Mouse (Mus musculus) forebrain, embryonic 11.5 days (tissue): ENCODE measurements around the gene Slc6a13. TPM values are rescaled to one million over a fixed set of nuclear protein-coding genes. Genes with fewer than 3 reads are reported as not detected.

Source experiments
- ATAC-seq: fragments of 200-750 bp; cut with Nextera tagmentation; replicated peaks from 2 replicates; pipeline ENCODE4 v1.8.0; 2017; ENCODE audit warnings: moderate TSS enrichment; ENCODE audit not compliant: low FRiP score
- DNase-seq: peaks from one replicate; pipeline ENCODE4 v3.0.0-alpha.2; 2017; ENCODE audit warnings: low spot score
- H3K27ac ChIP-seq: fragments of 300-500 bp; sonication (generic); 2 replicates; pipeline ENCODE4 v1.5.1; 2014; ENCODE audit warnings: low read depth, low read length
- H3K27me3 ChIP-seq: fragments of 300-500 bp; sonication (generic); 2 replicates; pipeline ENCODE4 v1.6.1; 2014; ENCODE audit warnings: mild to moderate bottlenecking, low read length, mixed read lengths; ENCODE audit not compliant: control insufficient read depth, insufficient read depth
- H3K36me3 ChIP-seq: fragments of 300-500 bp; sonication (generic); 2 replicates; pipeline ENCODE4 v1.6.1; 2014; ENCODE audit warnings: mild to moderate bottlenecking, low read length, moderate library complexity, mixed read lengths; ENCODE audit not compliant: control insufficient read depth, insufficient read depth
- H3K4me1 ChIP-seq: fragments of 300-500 bp; sonication (generic); replicated peaks from 2 replicates; pipeline ENCODE4 v1.6.1; 2014; ENCODE audit warnings: low read length, mixed read lengths; ENCODE audit not compliant: control insufficient read depth, insufficient read depth
- H3K4me2 ChIP-seq: fragments of 300-500 bp; sonication (generic); 2 replicates; pipeline ENCODE4 v1.6.1; 2014; ENCODE audit warnings: low read depth, mild to moderate bottlenecking, low read length, moderate library complexity, mixed read lengths; ENCODE audit not compliant: severe bottlenecking
- H3K4me3 ChIP-seq: fragments of 300-500 bp; sonication (generic); 2 replicates; pipeline ENCODE4 v1.5.1; 2014; ENCODE audit warnings: low read depth, low read length
- H3K9ac ChIP-seq: fragments of 300-500 bp; sonication (generic); 2 replicates; pipeline ENCODE4 v1.6.1; 2014; ENCODE audit warnings: low read length
- H3K9me3 ChIP-seq: fragments of 300-500 bp; sonication (generic); 2 replicates; pipeline ENCODE4 v1.6.1; 2016; ENCODE audit warnings: low read length, mixed read lengths; ENCODE audit not compliant: control insufficient read depth
- WGBS: fragments of 180-500 bp; shearing (Covaris S2); extraction: QIAGEN DNeasy Blood & Tissue Kit; methylation state at CpG from one replicate; pipeline ENCODE4 v1.1.7; 2014; 5-methylcytosine and 5-hydroxymethylcytosine counted together
- polyA plus RNA-seq: library from polyadenylated mRNA; unstranded; fragments of >200 nt; fragmentation: Nextera tagmentation; extraction: Ambion mirVana; gene quantifications from 2 replicates; pipeline ENCODE4 v1.2.1, GENCODE M21; 2014

The Slc6a13 gene
- polyA plus RNA-seq, 1 experiment from 2014 or later: 1.2 TPM

- Histone ChIP-seq H3K36me3 (no peaks in the 10 kb centered on the region), H3K4me3 (no peak overlapping the region), H3K4me2 (no peak overlapping the region), H3K4me1 (no peaks in the 10 kb centered on the region), H3K27me3 (no peaks in the 10 kb centered on the region), H3K9ac (no peak overlapping the region), H3K27ac (no peak overlapping the region), H3K9me3 (no peaks in the 10 kb centered on the region)
- no peak for ATAC-seq
- DNase-seq: no peak
- 89% methylated on average over 9 of the region's 9 CpGs for WGBS
Observed at GRCm38 (mm10) chr6:121335841-121336240, 35.8 kb downstream of the Slc6a13 start.

GRCm38 (mm10) chr6:121336558-121336957, 36.5 kb downstream of the Slc6a13 start:
- H3K27ac ChIP-seq: no peak overlapping the region
- DNase-seq (no peak), ATAC-seq (no peak)
- no peaks in the 10 kb centered on the region for H3K9me3 ChIP-seq
- H3K36me3 ChIP-seq: no peaks in the 10 kb centered on the region
- no peak overlapping the region for H3K4me3 ChIP-seq
- H3K9ac ChIP-seq: no peak overlapping the region
- H3K4me2 ChIP-seq: no peak overlapping the region
- H3K27me3 ChIP-seq: no peaks in the 10 kb centered on the region
- WGBS: 80% methylated on average over 8 of the region's 8 CpGs
- H3K4me1 ChIP-seq: no peaks in the 10 kb centered on the region

- Histone ChIP-seq H3K36me3 (no peaks in the 10 kb centered on the region), H3K27ac (no peak overlapping the region), H3K27me3 (no peaks in the 10 kb centered on the region), H3K9ac (no peak overlapping the region), H3K4me3 (no peak overlapping the region), H3K4me1 (no peaks in the 10 kb centered on the region), H3K4me2 (no peak overlapping the region), H3K9me3 (no peaks in the 10 kb centered on the region)
- DNase-seq (no peak), ATAC-seq (no peak)
- WGBS: 92% methylated on average over 9 of the region's 9 CpGs
Observed at GRCm38 (mm10) chr6:121337229-121337628, 37.2 kb downstream of the Slc6a13 start.

- no peak overlapping the region for H3K9ac ChIP-seq
- WGBS: 31% methylated on average over 3 of the region's 3 CpGs
- H3K4me3 ChIP-seq: no peak overlapping the region
- no peaks in the 10 kb centered on the region for H3K36me3 ChIP-seq
- no peak overlapping the region for H3K4me2 ChIP-seq
- H3K9me3 ChIP-seq: no peaks in the 10 kb centered on the region
- ATAC-seq (peak; percentile 84), DNase-seq (peak; percentile 90)
- no peak overlapping the region for H3K27ac ChIP-seq
- no peaks in the 10 kb centered on the region for H3K4me1 ChIP-seq
- H3K27me3 ChIP-seq: no peaks in the 10 kb centered on the region
Observed at GRCm38 (mm10) chr6:121337770-121338518, 37.9 kb downstream of the Slc6a13 start.

GRCm38 (mm10) chr6:121338519-121338896, 38.5 kb downstream of the Slc6a13 start:
- H3K27me3 ChIP-seq: no peaks in the 10 kb centered on the region
- no peak overlapping the region for H3K27ac ChIP-seq
- no peaks in the 10 kb centered on the region for H3K4me1 ChIP-seq
- DNase-seq (no peak), ATAC-seq (no peak; the same call in 1 of the 2 replicates)
- H3K9me3 ChIP-seq: no peaks in the 10 kb centered on the region
- no peak overlapping the region for H3K4me3 ChIP-seq
- no peak overlapping the region for H3K9ac ChIP-seq
- no peaks in the 10 kb centered on the region for H3K36me3 ChIP-seq
- WGBS: 48% methylated on average over 4 of the region's 4 CpGs
- no peak overlapping the region for H3K4me2 ChIP-seq

- no peak overlapping the region for H3K4me2 ChIP-seq
- 89% methylated on average over 6 of the region's 6 CpGs for WGBS
- no peaks in the 10 kb centered on the region for H3K9me3 ChIP-seq
- H3K9ac ChIP-seq: no peak overlapping the region
- H3K27ac ChIP-seq: no peak overlapping the region
- H3K27me3 ChIP-seq: no peaks in the 10 kb centered on the region
- ATAC-seq (no peak), DNase-seq (no peak)
- H3K4me1 ChIP-seq: no peaks in the 10 kb centered on the region
- no peak overlapping the region for H3K4me3 ChIP-seq
- H3K36me3 ChIP-seq: no peaks in the 10 kb centered on the region
Observed at GRCm38 (mm10) chr6:121341650-121342049, 41.6 kb downstream of the Slc6a13 start.

GRCm38 (mm10) chr6:121343026-121343770, 43.2 kb downstream of the Slc6a13 start, which contains the start of gene Slc6a12:
TSS of gene Slc6a12 (plus strand) at chr6:121343076.
- H3K36me3 ChIP-seq: no peaks in the 10 kb centered on the region
- 79% methylated on average over 15 of the region's 15 CpGs for WGBS
- no peak within 1 kb of the TSS for H3K9ac ChIP-seq
- no peak within 1 kb of the TSS for H3K4me2 ChIP-seq
- H3K27me3 ChIP-seq: no peaks in the 10 kb centered on the region
- ATAC-seq (no peak), DNase-seq (no peak)
- H3K4me3 ChIP-seq: no peak within 1 kb of the TSS
- H3K27ac ChIP-seq: no peak within 1 kb of the TSS
- no peaks in the 10 kb centered on the region for H3K4me1 ChIP-seq
- H3K9me3 ChIP-seq: no peaks in the 10 kb centered on the region

- no peaks in the 10 kb centered on the region for H3K4me1 ChIP-seq
- no peak overlapping the region for H3K4me2 ChIP-seq
- DNase-seq: no peak
- WGBS: 74% methylated on average over 6 of the region's 6 CpGs
- H3K4me3 ChIP-seq: no peak overlapping the region
- H3K9me3 ChIP-seq: no peaks in the 10 kb centered on the region
- H3K9ac ChIP-seq: no peak overlapping the region
- H3K27me3 ChIP-seq: no peaks in the 10 kb centered on the region
- ATAC-seq: no peak
- no peak overlapping the region for H3K27ac ChIP-seq
- no peaks in the 10 kb centered on the region for H3K36me3 ChIP-seq
Observed at GRCm38 (mm10) chr6:121343771-121344123, 43.7 kb downstream of the Slc6a13 start.
